Comparison of ENCODE assay signal across 8 mouse cellular contexts in the genomic region with DNA sequence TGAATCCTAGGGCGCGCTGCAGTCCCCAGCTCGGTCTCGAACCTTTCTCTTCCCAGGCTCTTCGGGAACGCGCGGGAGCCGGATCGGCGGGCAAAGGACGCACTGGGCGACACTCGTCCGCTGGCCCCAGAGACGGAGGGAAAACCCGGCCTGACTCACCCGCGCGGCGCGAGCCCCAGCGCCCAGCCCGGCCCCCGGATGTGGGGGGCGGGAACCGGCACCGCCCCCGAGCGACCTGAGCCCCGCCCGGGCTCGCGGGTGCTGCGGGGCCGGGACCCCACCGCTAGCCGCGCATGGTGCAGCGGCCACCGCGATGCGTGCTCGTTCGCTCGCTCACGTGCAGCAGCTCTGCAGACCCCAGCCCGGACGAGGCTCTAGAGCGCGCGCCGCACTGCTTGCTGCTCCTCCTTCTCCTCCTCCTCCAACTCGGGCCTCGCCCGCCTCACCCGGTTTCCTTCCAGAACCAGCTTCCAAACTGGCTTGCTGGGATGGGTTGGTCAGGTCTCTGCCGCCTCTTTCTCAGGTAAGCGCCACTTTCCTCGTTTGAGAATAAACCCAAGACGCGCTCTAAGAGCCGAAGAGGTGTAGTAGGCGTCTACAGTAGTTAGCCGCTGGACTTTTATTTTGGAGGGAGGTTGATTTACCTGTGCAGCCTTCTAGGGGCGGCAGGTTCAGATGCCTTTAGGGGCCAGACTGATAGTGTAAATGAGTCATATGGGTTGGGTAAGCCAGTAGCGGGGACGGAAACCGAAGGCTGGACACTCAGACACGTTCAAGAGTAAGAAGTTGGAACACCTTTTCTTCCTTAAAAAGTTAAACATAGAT. TPM values are rescaled to one million over a fixed set of nuclear protein-coding genes. Genes with fewer than 3 reads are reported as not detected.
DNase-seq lines count a peak whose midpoint lies in the region; ATAC-seq lines count a peak whose summit lies in the region.

TSS of gene N4bp3 (minus strand) at position 152 of the 825 bp plus-strand sequence.
TSS of gene D930048N14Rik (plus strand) at position 264 of the 825 bp plus-strand sequence.

- peak within 1 kb of the TSS; percentile 62 for H3K9ac ChIP-seq in embryonic facial prominence, embryonic 15.5 days
- peak within 1 kb of the TSS; percentile 60 for H3K9ac ChIP-seq in stomach, embryonic 15.5 days

- no peaks in the 10 kb centered on the region for H3K9me3 ChIP-seq in embryonic facial prominence, embryonic 15.5 days (replicated peaks)
- no peaks in the 10 kb centered on the region for H3K9me3 ChIP-seq in stomach, embryonic 15.5 days

- intact Hi-C loops in heart, postnatal 10 days (cut with DNase I): loop anchor here (2.0 kb wide), 1 partner anchor 32 kb away; the partner anchor contains the start of gene Nhp2

- H3K36me3 ChIP-seq in embryonic facial prominence, embryonic 15.5 days: no peaks in the 10 kb centered on the region
- no peaks in the 10 kb centered on the region for H3K36me3 ChIP-seq in stomach, embryonic 15.5 days

- peak within 1 kb of the TSS; percentile 97 for H3K4me2 ChIP-seq in embryonic facial prominence, embryonic 15.5 days (replicated peaks)
- peak within 1 kb of the TSS; percentile 97 for H3K4me2 ChIP-seq in stomach, embryonic 15.5 days

- H3K4me1 ChIP-seq in embryonic facial prominence, embryonic 15.5 days: peaks cover 42% of the 10 kb centered on the region
- peaks cover 24% of the 10 kb centered on the region for H3K4me1 ChIP-seq in stomach, embryonic 15.5 days

- WGBS in embryonic facial prominence, embryonic 15.5 days: 1% methylated on average over 70 of the region's 70 CpGs
- 1% methylated on average over 67 of the region's 70 CpGs for WGBS in stomach, embryonic 15.5 days

- no peaks in the 10 kb centered on the region for H3K27me3 ChIP-seq in embryonic facial prominence, embryonic 15.5 days
- no peaks in the 10 kb centered on the region for H3K27me3 ChIP-seq in stomach, embryonic 15.5 days (replicated peaks)

- H3K27ac ChIP-seq in embryonic facial prominence, embryonic 15.5 days (replicated peaks): peak within 1 kb of the TSS; percentile 83
- H3K27ac ChIP-seq in stomach, embryonic 15.5 days: peak within 1 kb of the TSS; percentile 91

- DNase-seq in CD8-positive naive resting alpha-beta T cell, adult 2 months (ENCODE audit: low read depth in 2 of 2, low spot score in 2 of 2): peak; percentile 59 to 63
- DNase-seq in adrenal gland, adult 2 months: peak; percentile 93
- DNase-seq in heart, postnatal 10 days: peak; percentile 82
- peak; percentile 83 to 90 for DNase-seq in kidney, postnatal 4 days
- DNase-seq in mesoderm, embryonic 11.5 days (ENCODE audit: low read depth, low spot score): peak; percentile 72
- no peak for DNase-seq in frontal cortex, postnatal 36 days (ENCODE audit: low spot score in 2 of 2)

- ATAC-seq in embryonic facial prominence, embryonic 15.5 days (ENCODE audit: insufficient number of reproducible peaks, low FRiP score, low TSS enrichment, low read depth): peak; percentile 72
- peak; percentile 82 for ATAC-seq in stomach, embryonic 15.5 days (ENCODE audit: insufficient read depth, low FRiP score, low read depth)

- H3K4me3 ChIP-seq in embryonic facial prominence, embryonic 15.5 days (replicated peaks): peak within 1 kb of the TSS; percentile 70
- peak within 1 kb of the TSS; percentile 78 for H3K4me3 ChIP-seq in stomach, embryonic 15.5 days (replicated peaks)

RNA-seq across cellular contexts. Expression of gene N4bp3, which starts in this region (rescaled TPM):
- 1 to 10 TPM; 5.3 to 9.3 TPM for total RNA-seq in adrenal gland, adult 2 months (2021)
- polyA plus RNA-seq in adrenal gland, adult 2 months (2012; rRNA removed): 10.5 and 15.1 TPM in 2 replicates
- 41.0 and 45.4 TPM in 2 replicates for polyA plus RNA-seq in embryonic facial prominence, embryonic 15.5 days (2015; fragmentation: Nextera tagmentation; extraction: Ambion mirVana)
- total RNA-seq in heart, postnatal 10 days (2021): 10 to 100 TPM; 35.0 to 40.5 TPM
- polyA plus RNA-seq in stomach, embryonic 15.5 days (2015; fragmentation: Nextera tagmentation; extraction: Ambion mirVana): 19.8 and 21.5 TPM in 2 replicates

RNA-seq across cellular contexts. Expression of gene D930048N14Rik, which starts in this region (rescaled TPM):
- 1 to 10 TPM; 1.0 to 2.4 TPM for total RNA-seq in adrenal gland, adult 2 months (2021)
- 5.0 and 6.1 TPM in 2 replicates for polyA plus RNA-seq in adrenal gland, adult 2 months (2012; rRNA removed)
- polyA plus RNA-seq in embryonic facial prominence, embryonic 15.5 days (2015; fragmentation: Nextera tagmentation; extraction: Ambion mirVana): 4.5 and 5.2 TPM in 2 replicates
- 1 to 10 TPM; 1.4 to 2.1 TPM for total RNA-seq in heart, postnatal 10 days (2021)
- polyA plus RNA-seq in stomach, embryonic 15.5 days (2015; fragmentation: Nextera tagmentation; extraction: Ambion mirVana): 3.6 and 4.3 TPM in 2 replicates

Comparison
In these comparisons a context has a peak if more than half of its experiments do, and no peak if none do; other contexts are left out.
1. DNase-seq: peak in CD8-positive naive resting alpha-beta T cell, adult 2 months (2 of 2), adrenal gland, adult 2 months (single experiment), heart, postnatal 10 days (2 of 2), kidney, postnatal 4 days (2 of 2) and mesoderm, embryonic 11.5 days (single experiment); none in frontal cortex, postnatal 36 days (0 of 2).